Mouse (Mus musculus) frontal cortex, postnatal 36 days (tissue): ENCODE data around the gene Nfkbie.

ENCODE experiments used
- DNase-seq, 2 experiments: peaks; one replicate each; pipeline ENCODE4 v3.0.0; 2022; ENCODE audit warnings: low spot score in 2 of 2

Nfkbie gene

GRCm38 (mm10) chr17:45543115-45543514, 12.4 kb upstream of the Nfkbie start:
- no peak for DNase-seq

DNA sequence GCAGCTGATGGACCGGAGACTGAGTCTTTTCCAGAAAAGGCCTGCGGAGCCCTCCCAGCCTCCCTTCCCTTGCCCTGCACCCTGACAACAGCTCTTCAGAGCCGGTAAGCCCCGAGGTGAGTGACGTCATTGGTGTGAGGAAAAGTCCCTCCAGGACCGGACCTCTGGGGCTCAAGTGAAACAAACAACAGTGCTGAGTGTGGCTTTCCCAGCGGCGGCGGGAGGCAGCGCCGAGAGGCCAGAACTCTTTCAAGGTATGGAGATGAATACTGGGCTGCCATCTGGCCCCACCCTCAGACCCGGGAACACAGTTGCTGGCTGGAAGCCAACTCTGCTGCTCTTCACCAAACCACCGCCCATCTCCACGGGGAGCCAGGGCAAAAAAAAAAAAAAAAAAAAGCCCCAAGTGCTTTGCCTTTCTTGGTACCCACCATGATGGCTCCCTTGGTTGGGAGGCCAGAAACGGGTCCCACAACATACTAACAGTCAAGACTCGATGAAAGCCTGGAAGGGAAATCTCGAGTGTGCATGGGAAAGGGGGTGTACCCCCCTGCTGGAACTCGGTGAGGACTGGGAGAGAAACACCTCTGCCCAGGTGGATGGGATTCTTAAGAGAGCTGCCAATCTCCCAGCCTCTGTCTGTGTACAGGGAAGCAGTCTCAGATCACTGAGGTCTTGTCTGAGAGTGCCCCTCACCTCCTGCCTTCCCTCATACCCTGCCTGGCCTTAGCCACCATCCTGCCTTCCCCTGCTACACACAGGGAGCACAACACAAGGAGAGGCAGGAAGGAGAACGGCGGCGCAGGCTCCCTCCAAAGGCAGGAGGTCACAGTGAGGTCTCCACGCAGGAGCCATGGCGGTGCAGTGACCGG, 11.3 kb upstream of the Nfkbie start:
- DNase-seq: no peak

DNA sequence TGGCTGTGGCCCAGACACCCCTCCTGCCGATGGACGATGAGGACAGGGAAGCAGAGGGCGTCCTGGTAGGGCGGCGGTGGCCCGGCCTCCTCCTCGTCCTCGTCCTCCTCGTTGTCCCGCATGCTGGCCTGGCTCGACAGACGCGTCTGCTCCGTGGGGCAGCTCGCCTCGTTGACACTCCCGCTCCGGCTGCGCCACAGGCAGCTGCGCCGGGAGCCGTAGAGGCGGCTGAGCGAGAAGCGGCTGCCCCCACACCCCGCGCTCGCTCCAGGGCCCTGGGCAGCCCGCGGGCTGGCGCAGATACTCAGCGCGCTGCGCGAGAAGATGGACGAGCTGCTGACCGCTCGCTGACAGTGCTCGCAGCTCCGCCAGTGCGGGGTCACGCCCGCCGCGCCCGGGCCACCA, 10.6 kb upstream of the Nfkbie start:
- no peak for DNase-seq

DNA sequence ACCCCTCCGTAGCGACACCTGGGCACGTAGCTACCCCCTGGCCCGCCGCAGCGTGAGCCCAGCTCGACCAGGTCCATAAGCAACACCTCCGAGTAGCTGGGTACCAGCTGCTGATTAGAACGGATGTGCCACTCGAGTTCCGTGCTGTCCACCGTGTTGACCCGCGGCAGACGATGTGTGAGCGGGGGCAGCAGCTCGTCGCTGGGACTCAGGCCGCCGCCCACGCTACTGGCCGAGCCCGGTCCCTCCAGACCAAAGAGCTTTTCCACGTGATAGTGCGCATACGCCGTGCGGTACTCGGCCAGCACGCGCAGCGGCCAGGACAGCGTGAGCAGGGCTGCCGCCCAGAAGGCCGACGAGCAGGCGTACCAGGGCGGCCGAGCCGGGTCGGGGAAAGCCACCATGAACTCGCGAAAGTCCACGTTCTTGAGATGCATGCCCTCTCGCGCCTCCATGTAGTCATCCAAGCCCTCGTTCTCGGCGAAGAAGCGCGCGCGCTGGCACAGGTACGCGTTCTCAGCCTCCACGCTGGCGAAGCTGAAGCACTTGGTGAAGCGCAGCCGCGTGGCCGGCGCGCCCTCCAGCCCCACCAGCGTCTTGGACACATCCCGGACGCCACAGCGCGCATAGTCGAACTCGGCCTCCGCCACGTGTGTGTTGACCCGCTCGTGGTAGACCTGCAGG, 10.1 kb upstream of the Nfkbie start:
- DNase-seq: no peak

DNA sequence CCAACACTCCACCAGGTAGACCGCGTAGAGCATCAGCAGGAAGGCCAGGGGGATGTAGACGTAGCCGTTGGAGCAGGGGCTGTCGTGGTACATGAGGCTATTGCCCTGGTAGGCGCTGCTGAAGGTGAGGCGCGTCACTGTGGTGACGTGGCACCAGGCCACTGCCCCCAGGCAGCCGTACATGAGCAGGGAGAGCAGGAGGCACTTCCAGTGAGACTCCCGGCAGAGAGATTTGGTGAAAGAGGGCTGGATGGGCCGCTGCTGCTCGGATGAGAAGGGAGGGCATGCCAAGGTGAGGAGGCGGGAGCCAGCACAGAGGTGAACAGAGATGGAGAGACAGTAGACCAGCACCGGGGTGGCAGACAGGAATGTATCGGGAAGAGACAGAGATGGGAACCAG, 8.6 kb upstream of the Nfkbie start:
- DNase-seq: no peak

GRCm38 (mm10) chr17:45547461-45548190, 7.9 kb upstream of the Nfkbie start:
- no peak for DNase-seq

DNA sequence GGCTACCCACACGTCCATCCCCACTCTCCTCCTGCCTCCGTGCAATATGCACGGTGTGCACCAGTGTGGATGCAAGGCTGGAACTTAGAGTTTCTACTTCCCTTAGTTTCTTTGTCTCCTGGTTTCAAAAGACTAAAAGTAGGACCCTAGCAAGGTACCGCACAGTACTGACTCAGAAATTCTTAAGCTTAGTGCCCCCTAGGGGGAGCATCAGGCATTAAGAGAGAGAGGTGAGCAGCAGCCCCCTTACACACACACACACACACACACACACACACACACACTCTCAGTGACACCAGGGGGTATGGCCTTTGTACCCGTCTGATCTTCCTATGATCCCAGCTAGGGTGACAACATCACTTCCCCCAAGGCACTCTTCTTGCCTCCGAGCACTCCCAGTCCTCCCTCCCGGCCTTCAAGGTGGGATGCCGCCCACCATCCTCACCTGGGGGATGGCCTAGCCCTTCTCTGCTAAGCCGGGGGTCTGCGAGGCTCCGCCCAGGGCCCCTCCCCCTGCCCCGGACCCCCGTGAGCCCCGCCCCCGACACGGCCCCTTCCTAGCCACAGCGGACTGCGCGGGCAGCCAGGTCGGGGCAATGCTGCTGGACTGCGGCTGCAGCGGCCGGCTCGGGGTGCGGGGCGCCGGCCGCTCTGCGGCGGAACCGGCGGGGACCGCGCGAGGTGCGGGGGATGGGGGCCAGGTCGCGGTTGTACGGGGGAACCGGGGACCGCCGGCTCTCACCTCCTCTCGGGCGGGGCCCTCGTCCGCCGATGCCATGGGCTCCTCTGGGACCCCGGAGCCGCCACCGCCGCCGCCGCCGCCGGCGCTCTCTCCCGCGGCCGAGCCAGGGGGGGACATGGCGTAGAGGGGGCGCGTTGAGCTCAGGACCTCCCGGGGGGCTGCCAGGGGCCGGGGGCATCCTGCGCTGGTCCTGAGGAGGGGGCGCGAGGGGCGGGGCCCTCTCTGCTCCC, 6.7 kb upstream of the Nfkbie start:
- no peak for DNase-seq

DNA sequence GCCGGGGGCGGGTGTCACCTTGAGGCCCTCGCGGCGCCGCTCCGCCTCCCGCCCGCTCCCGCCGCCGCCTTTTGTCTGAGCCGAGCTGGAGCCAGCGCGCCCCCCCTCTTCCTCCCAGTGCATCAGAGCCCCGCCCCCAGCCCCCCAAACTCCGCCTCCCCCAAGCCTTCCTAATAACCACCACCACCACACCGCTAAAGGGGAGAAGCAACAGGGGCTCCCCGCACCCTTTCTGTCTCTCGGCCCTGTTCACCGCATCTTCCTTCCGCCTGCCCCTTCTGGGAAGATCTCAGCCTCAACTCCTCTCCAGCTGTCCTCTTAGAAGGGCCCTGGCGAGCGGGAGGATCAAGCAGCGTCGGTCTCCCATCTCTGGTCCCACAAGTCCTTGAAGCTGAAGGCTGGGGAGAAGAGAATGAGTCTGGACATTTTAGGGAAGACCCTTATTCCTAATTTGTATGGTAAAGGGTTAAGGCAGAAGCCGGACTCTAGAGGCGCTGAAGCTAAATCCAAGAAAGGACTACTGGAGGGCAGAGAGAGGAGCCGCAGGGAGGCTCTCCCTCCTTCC, 5.8 kb upstream of the Nfkbie start, which contains the start of gene Tmem151b:
Gene Tmem151b (minus strand): TSS at position 61 of the 565 bp plus-strand sequence.
- no peak for DNase-seq

GRCm38 (mm10) chr17:45550253-45550652, 5.2 kb upstream of the Nfkbie start:
- no peak for DNase-seq

DNA sequence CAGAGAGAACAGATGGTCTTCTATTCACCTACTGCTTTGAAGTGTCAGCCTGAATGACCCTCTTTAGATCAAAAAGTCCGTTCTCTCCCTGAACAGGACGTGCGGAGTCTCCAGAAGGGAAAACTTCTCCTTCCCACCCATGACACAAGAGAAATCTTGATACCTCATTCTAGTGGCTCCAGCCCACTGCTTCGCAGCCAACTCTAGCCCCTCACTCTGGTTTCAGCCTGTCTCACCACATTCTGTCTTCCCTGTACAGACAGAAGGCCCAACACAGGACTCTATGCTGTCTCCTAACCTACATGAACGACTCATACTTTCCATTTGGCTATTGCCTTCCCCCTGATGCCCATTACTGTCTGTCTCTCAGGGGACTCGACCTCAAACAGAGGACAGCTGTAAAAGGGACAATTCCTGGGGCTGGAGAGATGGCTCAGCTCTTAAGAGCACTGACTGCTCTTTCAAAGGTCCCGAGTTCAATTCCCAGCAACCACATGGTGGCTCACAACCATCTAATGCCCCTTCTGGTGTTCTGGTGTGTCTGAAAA, 4.2 kb upstream of the Nfkbie start:
- DNase-seq: no peak

- peak; percentile 82 to 90 for DNase-seq
Observed at GRCm38 (mm10) chr17:45551816-45552451, 3.6 kb upstream of the Nfkbie start.

- DNase-seq: no peak
Observed at GRCm38 (mm10) chr17:45553065-45553464, 2.4 kb upstream of the Nfkbie start.

DNA sequence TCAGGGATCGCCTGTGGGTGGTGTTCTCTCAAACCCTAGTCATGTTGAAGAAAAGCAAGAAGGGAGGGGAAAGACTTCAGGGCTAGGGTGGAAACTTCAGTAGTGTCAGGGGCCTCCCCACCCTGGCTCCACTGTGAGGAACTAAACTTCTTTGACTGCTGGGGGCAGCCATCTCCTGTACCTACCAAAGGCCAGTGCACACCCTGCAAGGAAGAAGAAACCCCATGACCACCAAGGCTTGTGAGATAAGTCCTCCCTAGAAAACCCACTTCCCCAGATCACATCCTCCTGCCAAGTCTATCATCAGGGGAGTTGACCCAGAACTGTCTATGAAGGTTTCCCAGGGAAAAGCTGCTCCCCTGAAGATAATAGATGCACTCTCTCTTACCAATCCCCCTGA, 1.1 kb upstream of the Nfkbie start:
- DNase-seq: no peak

- DNase-seq: no peak
Observed at GRCm38 (mm10) chr17:45556107-45556489, 595 bp downstream of the Nfkbie start.

- DNase-seq: no peak
Observed at GRCm38 (mm10) chr17:45556514-45557245, 1.2 kb downstream of the Nfkbie start.

- DNase-seq: no peak
Observed at GRCm38 (mm10) chr17:45557246-45557824, 1.8 kb downstream of the Nfkbie start.

GRCm38 (mm10) chr17:45557998-45558862, 2.7 kb downstream of the Nfkbie start:
- DNase-seq: no peak
